Mouse (Mus musculus) heart, postnatal 0 days (tissue): Measurements from ENCODE around the gene Apon. TPM values are rescaled to one million over a fixed set of nuclear protein-coding genes. Genes with fewer than 3 reads are reported as not detected.
A peak's percentile ranks its signal among the peaks of the same experiment; 100 is the strongest.

ENCODE experiments used
- ATAC-seq: fragments of 200-750 bp; cut with Nextera tagmentation; 2 replicates; pipeline ENCODE4 v1.8.0; 2017; ENCODE audit warnings: low read depth, moderate number of reproducible peaks, moderate library complexity; ENCODE audit not compliant: insufficient read depth
- DNase-seq: peaks from one replicate; pipeline ENCODE4 v3.0.0-alpha.2; 2016; ENCODE audit warnings: low spot score
- H3K27ac ChIP-seq: fragments of 300-500 bp; sonication (generic); 2 replicates; pipeline ENCODE4 v1.5.1; 2014; ENCODE audit warnings: low read depth, mild to moderate bottlenecking
- H3K27me3 ChIP-seq: fragments of 300-500 bp; sonication (generic); 2 replicates; pipeline ENCODE4 v1.6.1; 2014; ENCODE audit warnings: low read length, mixed read lengths; ENCODE audit not compliant: control insufficient read depth, insufficient read depth
- H3K36me3 ChIP-seq: fragments of 300-500 bp; sonication (generic); replicated peaks from 2 replicates; pipeline ENCODE4 v1.6.1; 2014; ENCODE audit warnings: low read length, mixed read lengths; ENCODE audit not compliant: control insufficient read depth, insufficient read depth
- H3K4me1 ChIP-seq: fragments of 300-500 bp; sonication (generic); 2 replicates; pipeline ENCODE4 v1.6.1; 2014; ENCODE audit warnings: antibody characterized with exemption; ENCODE audit not compliant: control insufficient read depth, insufficient read depth
- H3K4me2 ChIP-seq: fragments of 300-500 bp; sonication (generic); 2 replicates; pipeline ENCODE4 v1.6.1; 2014; ENCODE audit warnings: low read depth, mild to moderate bottlenecking, low read length, moderate library complexity
- H3K4me3 ChIP-seq: fragments of 300-500 bp; sonication (generic); 2 replicates; pipeline ENCODE4 v1.5.1; 2014; ENCODE audit warnings: low read depth, low read length
- H3K9ac ChIP-seq: fragments of 300-500 bp; sonication (generic); replicated peaks from 2 replicates; pipeline ENCODE4 v1.6.1; 2014; ENCODE audit warnings: low read depth, low read length, mixed read lengths
- H3K9me3 ChIP-seq: fragments of 300-500 bp; sonication (generic); replicated peaks from 2 replicates; pipeline ENCODE4 v1.6.1; 2016; ENCODE audit warnings: low read length; ENCODE audit not compliant: control insufficient read depth
- CTCF ChIP-seq: IDR thresholded peaks from 2 replicates; pipeline ENCODE4 v1.5.1; 2016; ENCODE audit warnings: antibody characterized with exemption, control low read depth, low read depth
- EP300 ChIP-seq: IDR thresholded peaks from 2 replicates; pipeline ENCODE4 v1.6.1; 2016; ENCODE audit warnings: antibody characterized with exemption, low read depth
- WGBS: fragments of 180-500 bp; shearing (Covaris S2); extraction: QIAGEN DNeasy Blood & Tissue Kit; methylation state at CpG from one replicate; pipeline ENCODE4 v1.1.7; 2014; 5-methylcytosine and 5-hydroxymethylcytosine counted together
- polyA plus RNA-seq: library from polyadenylated mRNA; unstranded; fragments of >200 nt; fragmentation: Nextera tagmentation; extraction: Ambion mirVana; gene quantifications from 2 replicates; pipeline ENCODE4 v1.2.1, GENCODE M21; 2015
- total RNA-seq: library from RNA; depleted of rRNA; stranded (reverse); fragments of >200 nt; gene quantifications from 2 replicates; pipeline ENCODE4 v1.2.3, GENCODE M21; 2014; ENCODE audit warnings: low replicate concordance; rRNA removed

Apon gene
- total and polyA plus RNA-seq, 2 experiments from 2014 or later: not detected

DNA sequence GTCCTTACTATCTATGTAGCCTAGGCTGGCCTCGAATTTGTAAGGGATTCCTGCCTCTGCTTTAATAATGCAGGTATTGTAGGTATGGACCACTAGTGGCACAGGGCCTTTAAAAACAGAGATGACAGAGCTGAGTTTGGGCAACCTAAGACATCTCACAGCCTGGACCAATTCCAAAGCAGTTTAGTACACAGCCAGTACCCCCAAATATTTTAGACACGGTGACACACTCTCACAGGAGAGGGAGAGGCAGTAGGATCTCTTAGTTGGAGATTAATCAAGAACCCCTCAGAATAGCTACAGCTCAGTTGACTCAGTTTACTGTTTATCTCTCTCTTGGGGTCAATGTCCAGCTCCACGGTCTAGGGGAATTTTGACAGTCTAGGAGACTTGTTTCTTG lies 48.5 kb downstream of the Apon start:
- peak overlapping the region; percentile 97 for H3K27ac ChIP-seq
- 0 out of 2 replicates have a peak, but pooled peaks cover 3% of the 10 kb centered on the region for H3K36me3 ChIP-seq
- DNase-seq (no peak), ATAC-seq (no peak)
- H3K9me3 ChIP-seq: no peaks in the 10 kb centered on the region
- 20% methylated on average over 3 of the region's 3 CpGs for WGBS
- peaks cover 26% of the 10 kb centered on the region for H3K4me1 ChIP-seq
- no peak for TF ChIP-seq EP300
- TF ChIP-seq CTCF: no peak
- H3K9ac ChIP-seq: peak overlapping the region; percentile 77
- peak overlapping the region; percentile 72 for H3K4me2 ChIP-seq
- peak overlapping the region; percentile 64 for H3K4me3 ChIP-seq
- H3K27me3 ChIP-seq: no peaks in the 10 kb centered on the region

- no peak for TF ChIP-seq EP300
- no peak for TF ChIP-seq CTCF
- Histone ChIP-seq H3K36me3 (0 out of 2 replicates have a peak, but pooled peaks cover 3% of the 10 kb centered on the region), H3K4me1 (peaks cover 22% of the 10 kb centered on the region), H3K27me3 (no peaks in the 10 kb centered on the region), H3K4me2 (peak overlapping the region; percentile 72), H3K9me3 (no peaks in the 10 kb centered on the region), H3K9ac (peak overlapping the region; percentile 77), H3K4me3 (peak overlapping the region; percentile 64), H3K27ac (peak overlapping the region; percentile 97)
- WGBS: 0% methylated on average over 9 of the region's 9 CpGs
- ATAC-seq: peak; percentile 24; the same call in 1 of the 2 replicates
- DNase-seq: no peak
Observed at GRCm38 (mm10) chr10:128302785-128303125, 48.9 kb downstream of the Apon start.

DNA sequence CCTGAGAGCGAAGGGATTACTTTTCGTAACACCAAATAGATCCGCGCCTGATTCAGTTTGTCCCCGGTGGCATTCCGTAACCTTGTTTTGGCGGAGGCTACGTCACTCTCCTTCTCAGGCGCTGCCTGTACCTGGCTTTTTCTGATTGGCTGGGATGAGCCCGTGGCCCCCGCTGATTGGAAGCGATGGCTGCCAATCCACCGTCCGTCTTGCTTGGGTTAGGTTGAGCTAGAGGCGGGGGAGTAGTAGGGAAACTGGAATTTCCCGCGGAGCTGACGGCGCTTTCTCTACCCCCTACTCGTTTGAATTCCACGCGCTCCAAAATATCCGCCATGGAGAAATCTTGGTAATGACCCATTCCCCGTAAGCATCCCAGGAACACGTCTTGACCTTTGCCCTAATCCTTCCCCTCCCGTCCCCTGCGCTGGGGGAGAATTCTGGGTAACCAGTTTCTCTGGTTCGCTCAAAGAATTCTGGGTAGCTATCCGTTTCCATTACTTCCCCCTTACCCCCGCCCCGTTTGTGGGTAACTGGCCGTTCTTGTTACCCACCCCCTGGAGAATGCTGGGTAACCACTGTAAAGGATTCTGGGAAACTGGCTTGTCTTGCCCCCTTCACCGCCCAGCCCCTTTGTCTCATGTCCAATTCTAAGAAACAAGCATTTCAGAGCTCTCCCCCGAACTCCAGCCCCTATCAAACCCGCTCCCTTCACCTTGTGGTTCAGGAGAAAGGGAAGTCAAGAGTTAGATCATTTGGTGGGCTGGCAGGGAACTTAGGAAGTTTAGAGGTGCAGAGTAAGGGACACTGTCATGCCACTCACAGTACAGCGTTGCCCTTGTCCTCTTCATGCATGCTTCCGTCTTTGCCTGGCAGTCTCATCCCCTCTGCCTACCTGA lies 49.5 kb downstream of the Apon start, which contains the start of gene Pan2:
Gene Pan2, plus strand, starts transcription at position 210 of the 896 bp plus-strand sequence.
- H3K27me3 ChIP-seq: no peaks in the 10 kb centered on the region
- DNase-seq (peak; percentile 99), ATAC-seq (peak; percentile 98)
- peaks cover 19% of the 10 kb centered on the region for H3K4me1 ChIP-seq
- peak; percentile 98 for TF ChIP-seq EP300
- no peak for TF ChIP-seq CTCF
- peak within 1 kb of the TSS; percentile 97 for H3K27ac ChIP-seq
- H3K9me3 ChIP-seq: no peaks in the 10 kb centered on the region
- peak within 1 kb of the TSS; percentile 77 for H3K9ac ChIP-seq
- peaks cover 9% of the 10 kb centered on the region for H3K36me3 ChIP-seq
- H3K4me2 ChIP-seq: peak within 1 kb of the TSS; percentile 72
- H3K4me3 ChIP-seq: peak within 1 kb of the TSS; percentile 64
- WGBS: 2% methylated on average over 37 of the region's 37 CpGs

Other genes starting within 250 kb of the Apon start
- not detected in 2 replicates for gene Hsd17b6, start 246.5 kb upstream of the Apon start, total RNA-seq
- gene Hsd17b6, start 246.5 kb upstream of the Apon start, polyA plus RNA-seq: not detected in 2 replicates
- gene Prim1, start 238.9 kb upstream of the Apon start, total RNA-seq: 10.0 and 21.1 TPM in 2 replicates
- 16.1 and 19.1 TPM in 2 replicates for gene Prim1, start 238.9 kb upstream of the Apon start, polyA plus RNA-seq
- gene Naca, start 218.5 kb upstream of the Apon start, total RNA-seq: 307 and 346 TPM in 2 replicates
- gene Naca, start 218.5 kb upstream of the Apon start, polyA plus RNA-seq: 370 and 382 TPM in 2 replicates
- 48.4 and 59.2 TPM in 2 replicates for gene Ptges3, start 195.1 kb upstream of the Apon start, total RNA-seq
- gene Ptges3, start 195.1 kb upstream of the Apon start, polyA plus RNA-seq: 209 and 211 TPM in 2 replicates
- 19,517 and 23,614 TPM in 2 replicates for gene Atp5b, start 170.8 kb upstream of the Apon start, total RNA-seq
- 9,758 and 9,784 TPM in 2 replicates for gene Atp5b, start 170.8 kb upstream of the Apon start, polyA plus RNA-seq
- gene Baz2a, start 162.5 kb upstream of the Apon start, total RNA-seq: 15.8 and 16.7 TPM in 2 replicates
- 7.2 and 7.7 TPM in 2 replicates for gene Baz2a, start 162.5 kb upstream of the Apon start, polyA plus RNA-seq
- gene Rbms2, start 73.8 kb upstream of the Apon start, total RNA-seq: 41.9 and 59.4 TPM in 2 replicates
- 29.0 and 29.9 TPM in 2 replicates for gene Rbms2, start 73.8 kb upstream of the Apon start, polyA plus RNA-seq
- not detected in 2 replicates for gene Gls2, start 59.6 kb upstream of the Apon start, total RNA-seq
- 0.14 and 0.33 TPM in 2 replicates for gene Gls2, start 59.6 kb upstream of the Apon start, polyA plus RNA-seq
- 83.9 and 93.1 TPM in 2 replicates for gene Spryd4, start 42.3 kb upstream of the Apon start, total RNA-seq
- 45.8 and 50.1 TPM in 2 replicates for gene Spryd4, start 42.3 kb upstream of the Apon start, polyA plus RNA-seq
- not detected in 2 replicates for gene Mip, start 28.3 kb upstream of the Apon start, total RNA-seq
- gene Mip, start 28.3 kb upstream of the Apon start, polyA plus RNA-seq: not detected in 2 replicates
- 7.9 and 15.2 TPM in 2 replicates for gene Timeless, start 22.0 kb upstream of the Apon start, total RNA-seq
- 10.5 and 11.1 TPM in 2 replicates for gene Timeless, start 22.0 kb upstream of the Apon start, polyA plus RNA-seq
- not detected in 2 replicates for gene Apof, start 14.6 kb downstream of the Apon start, total RNA-seq
- not detected in 2 replicates for gene Apof, start 14.6 kb downstream of the Apon start, polyA plus RNA-seq
- gene Stat2, start 16.5 kb downstream of the Apon start, total RNA-seq: 8.2 and 10.0 TPM in 2 replicates
- 6.0 and 6.2 TPM in 2 replicates for gene Stat2, start 16.5 kb downstream of the Apon start, polyA plus RNA-seq
- gene Il23a, start 44.7 kb downstream of the Apon start, total RNA-seq: 6.6 and 6.8 TPM in 2 replicates
- gene Il23a, start 44.7 kb downstream of the Apon start, polyA plus RNA-seq: 4.7 and 5.2 TPM in 2 replicates
- 19.6 and 24.1 TPM in 2 replicates for gene Pan2, start 49.2 kb downstream of the Apon start, total RNA-seq
- 12.5 and 13.4 TPM in 2 replicates for gene Pan2, start 49.2 kb downstream of the Apon start, polyA plus RNA-seq
- gene Cnpy2, start 68.4 kb downstream of the Apon start, total RNA-seq: 24.7 and 49.9 TPM in 2 replicates
- 170 and 190 TPM in 2 replicates for gene Cnpy2, start 68.4 kb downstream of the Apon start, polyA plus RNA-seq
- gene Cs, start 83.6 kb downstream of the Apon start, total RNA-seq: 796 and 830 TPM in 2 replicates
- gene Cs, start 83.6 kb downstream of the Apon start, polyA plus RNA-seq: 590 and 625 TPM in 2 replicates
- gene Coq10a, start 114.9 kb downstream of the Apon start, total RNA-seq: 35.2 and 36.9 TPM in 2 replicates
- 52.9 and 61.2 TPM in 2 replicates for gene Coq10a, start 114.9 kb downstream of the Apon start, polyA plus RNA-seq
- 14.3 and 17.6 TPM in 2 replicates for gene Ankrd52, start 123.0 kb downstream of the Apon start, total RNA-seq
- 4.2 and 4.5 TPM in 2 replicates for gene Ankrd52, start 123.0 kb downstream of the Apon start, polyA plus RNA-seq
- gene Slc39a5, start 147.1 kb downstream of the Apon start, total RNA-seq: not detected in 2 replicates
- gene Slc39a5, start 147.1 kb downstream of the Apon start, polyA plus RNA-seq: not detected in 2 replicates
- 28.1 and 34.6 TPM in 2 replicates for gene Nabp2, start 157.4 kb downstream of the Apon start, total RNA-seq
- 55.5 and 56.1 TPM in 2 replicates for gene Nabp2, start 157.4 kb downstream of the Apon start, polyA plus RNA-seq
- gene Rnf41, start 157.6 kb downstream of the Apon start, total RNA-seq: 27.1 and 27.3 TPM in 2 replicates
- gene Rnf41, start 157.6 kb downstream of the Apon start, polyA plus RNA-seq: 21.9 and 24.0 TPM in 2 replicates
- 40.8 and 42.1 TPM in 2 replicates for gene Smarcc2, start 205.2 kb downstream of the Apon start, total RNA-seq
- gene Smarcc2, start 205.2 kb downstream of the Apon start, polyA plus RNA-seq: 31.9 and 32.9 TPM in 2 replicates
- 606 and 830 TPM in 2 replicates for gene Myl6, start 240.0 kb downstream of the Apon start, total RNA-seq
- gene Myl6, start 240.0 kb downstream of the Apon start, polyA plus RNA-seq: 791 and 823 TPM in 2 replicates
- gene Myl6b, start 244.6 kb downstream of the Apon start, total RNA-seq: 3.2 and 4.8 TPM in 2 replicates
- gene Myl6b, start 244.6 kb downstream of the Apon start, polyA plus RNA-seq: 4.6 and 4.9 TPM in 2 replicates